In the genomic region with DNA sequence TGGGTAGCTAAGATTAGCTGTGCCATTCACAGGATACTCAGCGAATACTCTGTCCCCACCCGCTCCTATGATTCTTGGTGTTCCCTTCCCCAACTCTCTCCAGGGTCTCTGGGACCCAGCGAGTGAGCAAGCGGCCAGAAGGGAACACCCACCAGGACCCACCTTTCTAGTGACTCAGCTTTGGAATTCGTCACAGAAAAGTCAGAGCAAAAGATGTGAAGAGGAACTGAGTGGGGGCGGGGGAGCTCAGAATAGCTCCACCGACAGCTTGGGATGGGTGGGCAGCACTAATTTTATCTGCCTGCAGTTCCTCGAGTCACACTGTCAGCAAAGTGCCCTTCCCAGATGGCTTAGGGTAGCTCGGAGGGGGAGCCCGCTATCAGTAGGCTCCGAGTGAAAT, we compare ENCODE assay signal across 14 mouse cellular contexts.
DNase-seq lines count a peak whose midpoint lies in the region; ATAC-seq and TF ChIP-seq lines count a peak whose summit lies in the region.
"Had no signal": no experiment of that assay in that cellular context is flagged by ENCODE, and none has a peak within 500 bp of the region (broad histone marks: within the 10 kb centered on the region; RNA-seq: fewer than 3 reads in every experiment).

No protein-coding gene starts in this region.

- H3K27me3 ChIP-seq in heart, embryonic 16.5 days (ENCODE audit: control insufficient read depth, insufficient read depth, low read length), result no peaks in the 10 kb centered on the region
- no peaks in the 10 kb centered on the region for H3K27me3 ChIP-seq in heart, adult 2 months (ENCODE audit: control insufficient read depth, insufficient read depth, low read length)
- H3K27me3 ChIP-seq: embryonic facial prominence, embryonic 15.5 days had no signal

- no peaks in the 10 kb centered on the region for H3K36me3 ChIP-seq in heart, embryonic 16.5 days (ENCODE audit: control insufficient read depth, insufficient read depth)
- no peaks in the 10 kb centered on the region for H3K36me3 ChIP-seq in heart, adult 2 months (ENCODE audit: control insufficient read depth, insufficient read depth, low read length)
- H3K36me3 ChIP-seq: embryonic facial prominence, embryonic 15.5 days; hindbrain, embryonic 13.5 days; kidney, embryonic 15.5 days had no signal

- H3K4me1 ChIP-seq in heart, embryonic 16.5 days (ENCODE audit: control insufficient read depth, insufficient read depth, low read length), result peaks cover 16% of the 10 kb centered on the region
- H3K4me1 ChIP-seq in heart, adult 2 months (ENCODE audit: control insufficient read depth, insufficient read depth, low read length), result no peaks in the 10 kb centered on the region
- H3K4me1 ChIP-seq: kidney, embryonic 15.5 days had no signal

- no peak for TF ChIP-seq POLR2A in heart, adult 2 months (IDR thresholded peaks at IDR 0.05; ENCODE audit: insufficient read depth, low read depth, low read length)

- TF ChIP-seq EP300 in heart, adult 2 months (IDR thresholded peaks at IDR 0.05; ENCODE audit: insufficient read depth, low read depth, low read length), result no peak

- no peaks in the 10 kb centered on the region for H3K79me2 ChIP-seq in heart, adult 2 months (replicated peaks; ENCODE audit: control insufficient read depth, insufficient read depth, low read length)

- ATAC-seq in heart, embryonic 16.5 days (replicated peaks; ENCODE audit: extremely low read depth, insufficient read depth, low FRiP score), result peak; percentile 56; the same call in 1 of the 2 replicates
- ATAC-seq in granulocyte monocyte progenitor cell, adult 5-6 weeks (replicated peaks; ENCODE audit: poor library complexity, severe bottlenecking), result no peak

- no peak overlapping the region for H3K4me3 ChIP-seq in heart, embryonic 16.5 days (ENCODE audit: low read length)
- H3K4me3 ChIP-seq in heart, adult 2 months, result no peak overlapping the region
- H3K4me3 ChIP-seq: embryonic facial prominence, embryonic 15.5 days; hindbrain, embryonic 13.5 days; kidney, embryonic 15.5 days; myocyte had no signal

- H3K9ac ChIP-seq in heart, embryonic 16.5 days (ENCODE audit: low read length), result peak overlapping the region; percentile 28; the same call in 1 of the 2 replicates
- no peak overlapping the region for H3K9ac ChIP-seq in heart, adult 2 months (ENCODE audit: low read depth, low read length)
- H3K9ac ChIP-seq: embryonic facial prominence, embryonic 15.5 days; hindbrain, embryonic 13.5 days; kidney, embryonic 15.5 days had no signal

- peak overlapping the region; percentile 13; the same call in 1 of the 2 replicates for H3K27ac ChIP-seq in heart, embryonic 16.5 days (ENCODE audit: low read length)
- H3K27ac ChIP-seq in heart, adult 2 months, result no peak overlapping the region
- H3K27ac ChIP-seq: embryonic facial prominence, embryonic 15.5 days; hindbrain, embryonic 13.5 days; kidney, embryonic 15.5 days had no signal

- intact Hi-C loops in heart, adult 2 months (cut with DNase I), result no loop called here

- no peaks in the 10 kb centered on the region for H3K9me3 ChIP-seq in heart, embryonic 16.5 days (replicated peaks; ENCODE audit: control insufficient read depth, low read length)
- H3K9me3 ChIP-seq: embryonic facial prominence, embryonic 15.5 days; hindbrain, embryonic 13.5 days; kidney, embryonic 15.5 days had no signal

- TF ChIP-seq CTCF in heart, adult 2 months (IDR thresholded peaks at IDR 0.05), result no peak

- DNase-seq in heart, adult 2 months, result no peak
- DNase-seq in frontal cortex, postnatal 36 days (ENCODE audit: low spot score in 2 of 2), result peak; percentile 82 to 91
- peak; percentile 73 to 89 for DNase-seq in left cerebral cortex, adult 9 months (ENCODE audit: low spot score in 2 of 2)
- peak; percentile 84 to 88 for DNase-seq in right cerebral cortex, postnatal 36 days (ENCODE audit: low spot score in 2 of 2)
- DNase-seq in embryo, embryonic 11 days, result no peak
- no peak for DNase-seq in thymus, postnatal 0 days (ENCODE audit: low spot score)
- DNase-seq: cerebellum, postnatal 36 days; thymus, postnatal 36 days had no signal

- peak overlapping the region; percentile 38; the same call in 1 of the 2 replicates for H3K4me2 ChIP-seq in heart, embryonic 16.5 days (ENCODE audit: low read depth, low read length)
- H3K4me2 ChIP-seq: embryonic facial prominence, embryonic 15.5 days; hindbrain, embryonic 13.5 days; kidney, embryonic 15.5 days had no signal

- 25% methylated on average over 11 of the region's 11 CpGs for WGBS in heart, embryonic 16.5 days
- 40% methylated on average over 11 of the region's 11 CpGs for WGBS in heart, adult 2 months

Comparison
In these comparisons a context has a peak if more than half of its experiments do, and no peak if none do; other contexts are left out.
1. DNase-seq: peak in frontal cortex, postnatal 36 days (2 of 2), left cerebral cortex, adult 9 months (2 of 2) and right cerebral cortex, postnatal 36 days (2 of 2); none in heart, adult 2 months (0 of 2), embryo, embryonic 11 days (single experiment) and thymus, postnatal 0 days (single experiment).